Mouse (Mus musculus) C2C12 (cell line): Measurements from ENCODE around the gene Mmp23. TPM values are rescaled to one million over a fixed set of nuclear protein-coding genes. Genes with fewer than 3 reads are reported as not detected.

Experiments
- H3K27me3 ChIP-seq: one replicate; pipeline ENCODE4 v1.6.1; 2011; ENCODE audit not compliant: control insufficient read depth, insufficient read depth, insufficient read length
- H3K36me3 ChIP-seq: one replicate; pipeline ENCODE4 v1.6.1; 2011; ENCODE audit not compliant: control insufficient read depth, insufficient read depth
- H3K4me3 ChIP-seq: one replicate; pipeline ENCODE4 v1.5.1; 2011; ENCODE audit warnings: mild to moderate bottlenecking, control low read depth; ENCODE audit not compliant: poor library complexity, insufficient read depth, severe bottlenecking
- H3K79me2 ChIP-seq: one replicate; pipeline ENCODE4 v1.6.1; 2011; ENCODE audit not compliant: control insufficient read depth, insufficient read depth
- H3K79me3 ChIP-seq: one replicate; pipeline ENCODE4 v1.6.1; 2011; ENCODE audit warnings: low read depth, control low read depth
- H3ac ChIP-seq: one replicate; pipeline ENCODE3; 2011; ENCODE audit warnings: low read depth; ENCODE audit not compliant: control insufficient read depth, insufficient read length
- CEBPB ChIP-seq: IDR thresholded peaks from one replicate; pipeline ENCODE4 v1.6.1; 2011; ENCODE audit warnings: low read depth, mild to moderate bottlenecking, control low read depth, moderate library complexity
- CTCF ChIP-seq: IDR thresholded peaks from one replicate; pipeline ENCODE4 v1.5.1; 2011; ENCODE audit not compliant: control insufficient read depth, insufficient read depth, insufficient read length
- FOSL1 ChIP-seq: IDR thresholded peaks from one replicate; pipeline ENCODE4 v1.8.0; 2011; ENCODE audit warnings: mild to moderate bottlenecking, low read length; ENCODE audit not compliant: poor library complexity, insufficient read depth, severe bottlenecking
- MAX ChIP-seq: IDR thresholded peaks from one replicate; pipeline ENCODE4 v1.6.1; 2011; ENCODE audit warnings: mild to moderate bottlenecking, control low read depth
- MYOD1 ChIP-seq: IDR thresholded peaks from one replicate; pipeline ENCODE4 v1.6.1; 2011; ENCODE audit warnings: low read depth; ENCODE audit not compliant: control insufficient read depth, insufficient read length
- MYOG ChIP-seq: IDR thresholded peaks from one replicate; pipeline ENCODE4 v1.6.1; 2011; ENCODE audit not compliant: control insufficient read depth, insufficient read length; ENCODE audit errors: extremely low read depth
- USF1 ChIP-seq: IDR thresholded peaks from one replicate; pipeline ENCODE4 v1.6.1; 2011; ENCODE audit warnings: low read depth, mild to moderate bottlenecking, control low read depth, moderate library complexity
- polyA plus RNA-seq: library from polyadenylated mRNA; unstranded; fragments of >200 nt; fragmentation: generic; extraction: Trizol; gene quantifications from one replicate; pipeline ENCODE4 v1.2.1, GENCODE M21; 2012; ENCODE audit warnings: missing spikeins

Gene Mmp23
- polyA plus RNA-seq, 1 experiment: 4.5 TPM

- H3ac ChIP-seq: no peak overlapping the region
- H3K36me3 ChIP-seq: peaks cover 5% of the 10 kb centered on the region
- no peaks in the 10 kb centered on the region for H3K79me3 ChIP-seq
- no peak for TF ChIP-seq FOSL1
- TF ChIP-seq CTCF: no peak
- no peak for TF ChIP-seq USF1
- TF ChIP-seq MYOG: no peak
- no peak for TF ChIP-seq MYOD1
- no peak for TF ChIP-seq CEBPB
- TF ChIP-seq MAX: no peak
- no peaks in the 10 kb centered on the region for H3K27me3 ChIP-seq
- H3K4me3 ChIP-seq: no peak overlapping the region
- H3K79me2 ChIP-seq: no peaks in the 10 kb centered on the region
Measured at GRCm38 (mm10) chr4:155656214-155656751, 3.1 kb upstream of the Mmp23 start.

- H3K36me3 ChIP-seq: peaks cover 21% of the 10 kb centered on the region
- H3K27me3 ChIP-seq: no peaks in the 10 kb centered on the region
- peak overlapping the region; percentile 25 for H3K4me3 ChIP-seq
Measured at GRCm38 (mm10) chr4:155654456-155655298, 1.5 kb upstream of the Mmp23 start.

GRCm38 (mm10) chr4:155654183-155654455 lies 935 bp upstream of the Mmp23 start:
- no peaks in the 10 kb centered on the region for H3K79me3 ChIP-seq
- no peak for TF ChIP-seq CTCF
- peak overlapping the region; percentile 50 for H3ac ChIP-seq
- H3K79me2 ChIP-seq: no peaks in the 10 kb centered on the region
- no peak overlapping the region for H3K4me3 ChIP-seq
- H3K27me3 ChIP-seq: no peaks in the 10 kb centered on the region
- H3K36me3 ChIP-seq: peaks cover 26% of the 10 kb centered on the region

More at GRCm38 (mm10) chr4:155654456-155655298, 1.5 kb upstream of the Mmp23 start:
- no peaks in the 10 kb centered on the region for H3K79me2 ChIP-seq
- peak; percentile 43 for TF ChIP-seq MAX
- no peak for TF ChIP-seq CEBPB
- no peaks in the 10 kb centered on the region for H3K79me3 ChIP-seq
- H3ac ChIP-seq: peak overlapping the region; percentile 36

GRCm38 (mm10) chr4:155653451-155654182 lies 433 bp upstream of the Mmp23 start:
- Histone ChIP-seq H3K4me3 (no peak overlapping the region), H3K79me3 (no peaks in the 10 kb centered on the region), H3K79me2 (no peaks in the 10 kb centered on the region), H3K36me3 (peaks cover 31% of the 10 kb centered on the region), H3ac (peak overlapping the region; percentile 50), H3K27me3 (no peaks in the 10 kb centered on the region)
- TF ChIP-seq MYOD1: no peak
- TF ChIP-seq CEBPB: no peak
- TF ChIP-seq CTCF: no peak
- no peak for TF ChIP-seq MAX
- no peak for TF ChIP-seq MYOG
- no peak for TF ChIP-seq FOSL1
- TF ChIP-seq USF1: no peak

- no peaks in the 10 kb centered on the region for H3K79me2 ChIP-seq
- no peak overlapping the region for H3K4me3 ChIP-seq
- H3ac ChIP-seq: peak overlapping the region; percentile 31
- TF ChIP-seq MYOD1 (no peak), FOSL1 (no peak), CEBPB (no peak), USF1 (no peak), MAX (no peak)
- H3K36me3 ChIP-seq: peaks cover 43% of the 10 kb centered on the region
- H3K27me3 ChIP-seq: no peaks in the 10 kb centered on the region
- H3K79me3 ChIP-seq: no peaks in the 10 kb centered on the region
Measured at GRCm38 (mm10) chr4:155652283-155653085, 700 bp downstream of the Mmp23 start.
